Mouse (Mus musculus) heart, adult 2 months (tissue): ENCODE data around the gene Galnt2. TPM values are rescaled to one million over a fixed set of nuclear protein-coding genes. Genes with fewer than 3 reads are reported as not detected.

Experiments
- DNase-seq, 2 experiments: peaks; one replicate each; pipeline ENCODE4 v3.0.0; 2021
- H3K27ac ChIP-seq: fragments of 200-600 bp; 2 replicates; pipeline ENCODE4 v1.8.1; 2022
- H3K27me3 ChIP-seq: fragments of 200-500 bp; 2 replicates; pipeline ENCODE4 v1.6.1; 2012; ENCODE audit warnings: mild to moderate bottlenecking, low read length, inconsistent platforms, mixed read lengths; ENCODE audit not compliant: control insufficient read depth, insufficient read depth
- H3K36me3 ChIP-seq: fragments of 200-500 bp; 2 replicates; pipeline ENCODE4 v1.6.1; 2012; ENCODE audit warnings: low read length, inconsistent platforms; ENCODE audit not compliant: control insufficient read depth, insufficient read depth
- H3K4me1 ChIP-seq: fragments of 200-500 bp; 2 replicates; pipeline ENCODE4 v1.6.1; 2011; ENCODE audit warnings: low read length; ENCODE audit not compliant: control insufficient read depth, insufficient read depth
- H3K4me3 ChIP-seq: fragments of 200-600 bp; 2 replicates; pipeline ENCODE4 v1.8.1; 2022
- H3K79me2 ChIP-seq: fragments of 200-500 bp; replicated peaks from 2 replicates; pipeline ENCODE4 v1.6.1; 2012; ENCODE audit warnings: mild to moderate bottlenecking, inconsistent platforms, low read length, moderate library complexity, mixed read lengths; ENCODE audit not compliant: control insufficient read depth, insufficient read depth
- H3K9ac ChIP-seq: fragments of 200-500 bp; 2 replicates; pipeline ENCODE4 v1.6.1; 2012; ENCODE audit warnings: low read depth, mild to moderate bottlenecking, control low read depth, inconsistent platforms, low read length, mixed read lengths
- CTCF ChIP-seq: fragments of 200-600 bp; IDR thresholded peaks from 2 replicates; pipeline ENCODE4 v1.8.1; 2022; ENCODE audit warnings: antibody characterized with exemption, mild to moderate bottlenecking, moderate library complexity
- EP300 ChIP-seq: fragments of 200-500 bp; IDR thresholded peaks from 2 replicates; pipeline ENCODE4 v1.6.1; 2011; ENCODE audit warnings: low read depth, low read length, control low read depth; ENCODE audit not compliant: insufficient read depth
- POLR2A ChIP-seq: fragments of 200-500 bp; IDR thresholded peaks from 2 replicates; pipeline ENCODE4 v1.6.1; 2011; ENCODE audit warnings: mild to moderate bottlenecking, low read depth, low read length, control low read depth; ENCODE audit not compliant: insufficient read depth
- WGBS: fragments of 180-500 bp; shearing (Covaris S2); methylation state at CpG from one replicate; pipeline ENCODE4 v1.1.7; 2018; 5-methylcytosine and 5-hydroxymethylcytosine counted together
- intact Hi-C: fragments of 180-260 bp; cut with DNase I; formaldehyde crosslinking; loops from one replicate; pipeline ENCODE4 v1.15.1; 2025
- polyA plus RNA-seq: library from polyadenylated mRNA; depleted of rRNA; stranded (reverse); fragments of >200 nt; gene quantifications from 2 replicates; pipeline ENCODE4 v1.2.3, GENCODE M21; 2012
- total RNA-seq, 2 experiments: library from RNA; stranded (reverse); gene quantifications; 2 replicates each; pipeline ENCODE4 v1.2.3; 2021

Gene Galnt2
- total and polyA plus RNA-seq, 3 experiments = 3.7 to 42.9 (median 35.2) TPM

- intact Hi-C loops = loop anchor here (5.0 kb wide), 2 partner anchors 37 to 87 kb away; partner anchors contain the start of gene Galnt2
- no peak for DNase-seq
- Histone ChIP-seq H3K4me1 (peaks cover 17% of the 10 kb centered on the region), H3K9ac (no peak overlapping the region), H3K36me3 (no peaks in the 10 kb centered on the region), H3K27me3 (no peaks in the 10 kb centered on the region), H3K27ac (peak overlapping the region; percentile 75), H3K79me2 (no peaks in the 10 kb centered on the region), H3K4me3 (no peak overlapping the region)
- TF ChIP-seq CTCF (no peak), EP300 (no peak), POLR2A (no peak)
- 74% methylated on average over 4 of the region's 4 CpGs for WGBS
These were observed 88.1 kb downstream of the Galnt2 start for GRCm38 (mm10) chr8:124319316-124319652.

- intact Hi-C loops = no loop called here
- Histone ChIP-seq H3K36me3 (no peaks in the 10 kb centered on the region), H3K79me2 (no peaks in the 10 kb centered on the region), H3K27ac (no peak overlapping the region), H3K9ac (no peak overlapping the region), H3K4me1 (peaks cover 13% of the 10 kb centered on the region), H3K27me3 (no peaks in the 10 kb centered on the region), H3K4me3 (no peak overlapping the region)
- no peak for TF ChIP-seq EP300
- no peak for TF ChIP-seq POLR2A
- TF ChIP-seq CTCF = no peak
- DNase-seq = no peak
- WGBS = 68% methylated on average over 12 of the region's 12 CpGs
These were observed 90.1 kb downstream of the Galnt2 start for GRCm38 (mm10) chr8:124321227-124321840.

- Histone ChIP-seq H3K27ac (no peak overlapping the region), H3K4me1 (peaks cover 6% of the 10 kb centered on the region), H3K9ac (no peak overlapping the region), H3K79me2 (no peaks in the 10 kb centered on the region), H3K36me3 (no peaks in the 10 kb centered on the region), H3K27me3 (no peaks in the 10 kb centered on the region), H3K4me3 (no peak overlapping the region)
- intact Hi-C loops = no loop called here
- TF ChIP-seq EP300 = no peak
- TF ChIP-seq POLR2A = no peak
- no peak for TF ChIP-seq CTCF
- DNase-seq = peak in 1 of 2 experiments; percentile 55
- 64% methylated on average over 14 of the region's 14 CpGs for WGBS
These were observed 92.2 kb downstream of the Galnt2 start for GRCm38 (mm10) chr8:124323356-124323755.

- intact Hi-C loops = no loop called here
- H3K27me3 ChIP-seq = no peaks in the 10 kb centered on the region
- no peaks in the 10 kb centered on the region for H3K79me2 ChIP-seq
- no peaks in the 10 kb centered on the region for H3K4me1 ChIP-seq
- no peak overlapping the region for H3K27ac ChIP-seq
- H3K9ac ChIP-seq = no peak overlapping the region
- H3K36me3 ChIP-seq = no peaks in the 10 kb centered on the region
- WGBS = 84% methylated on average over 7 of the region's 7 CpGs
- no peak for DNase-seq
- H3K4me3 ChIP-seq = no peak overlapping the region
- TF ChIP-seq CTCF (no peak), POLR2A (no peak), EP300 (no peak)
These were observed 97.1 kb downstream of the Galnt2 start for GRCm38 (mm10) chr8:124328259-124328658.

- Histone ChIP-seq H3K9ac (no peak overlapping the region), H3K4me3 (no peak overlapping the region), H3K36me3 (no peaks in the 10 kb centered on the region), H3K27ac (no peak overlapping the region), H3K4me1 (no peaks in the 10 kb centered on the region), H3K79me2 (no peaks in the 10 kb centered on the region), H3K27me3 (no peaks in the 10 kb centered on the region)
- WGBS = 90% methylated on average over 10 of the region's 10 CpGs
- intact Hi-C loops = no loop called here
- DNase-seq = no peak
- TF ChIP-seq CTCF (no peak), POLR2A (no peak), EP300 (no peak)
These were observed 98.5 kb downstream of the Galnt2 start for GRCm38 (mm10) chr8:124329690-124330089.

GRCm38 (mm10) chr8:124330433-124330832 is 99.2 kb downstream of the Galnt2 start:
- no peaks in the 10 kb centered on the region for H3K36me3 ChIP-seq
- no peak overlapping the region for H3K9ac ChIP-seq
- no peak overlapping the region for H3K4me3 ChIP-seq
- H3K27me3 ChIP-seq = no peaks in the 10 kb centered on the region
- H3K4me1 ChIP-seq = no peaks in the 10 kb centered on the region
- H3K79me2 ChIP-seq = no peaks in the 10 kb centered on the region
- WGBS = 85% methylated on average over 2 of the region's 3 CpGs
- no peak overlapping the region for H3K27ac ChIP-seq
- intact Hi-C loops = no loop called here
- DNase-seq = peak in 1 of 2 experiments; percentile 41
- no peak for TF ChIP-seq CTCF
- TF ChIP-seq EP300 = no peak
- TF ChIP-seq POLR2A = no peak
